Mouse (Mus musculus) left cerebral cortex, postnatal 10 days (tissue): ENCODE measurements at regions not wholly inside any gene's neighbourhood (a gene's known extent, or its start where the extent isn't known, plus 50 kb on each side); places are given as distances from the start of the nearest gene placed in this dataset.
A peak's percentile ranks its signal among the peaks of the same experiment; 100 is the strongest.

Experiments used
- DNase-seq, 2 experiments: peaks; one replicate each; pipeline ENCODE4 v3.0.0; 2021 to 2022; ENCODE audit warnings: low spot score in 2 of 2, mixed read lengths in 1 of 2; ENCODE audit errors: extremely low spot score in 1 of 2
- intact Hi-C: fragments of 180-260 bp; cut with DNase I; formaldehyde crosslinking; loops from one replicate; pipeline ENCODE4 v1.15.1; 2025

DNA sequence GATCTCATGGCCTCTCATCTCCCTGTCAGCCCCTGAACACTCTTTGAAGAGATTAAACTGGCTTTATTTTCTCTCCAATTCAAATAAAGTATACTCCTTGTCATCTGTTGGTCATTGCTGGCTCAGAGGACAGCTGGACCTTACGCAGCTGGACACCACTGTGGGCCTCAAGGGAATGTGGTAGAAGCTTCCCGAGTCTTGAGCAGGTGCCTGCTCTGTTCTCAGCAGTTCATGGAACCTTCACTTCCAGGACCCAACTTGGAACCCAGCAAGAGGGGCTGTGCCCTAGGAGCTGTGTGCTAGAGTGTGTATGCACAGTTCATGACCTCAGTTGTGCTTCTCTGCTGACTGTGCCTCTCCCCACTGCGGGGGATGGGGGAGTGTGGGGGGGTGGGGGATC, 185.2 kb upstream of the Sall1 start:
- intact Hi-C loops = no loop called here

DNA sequence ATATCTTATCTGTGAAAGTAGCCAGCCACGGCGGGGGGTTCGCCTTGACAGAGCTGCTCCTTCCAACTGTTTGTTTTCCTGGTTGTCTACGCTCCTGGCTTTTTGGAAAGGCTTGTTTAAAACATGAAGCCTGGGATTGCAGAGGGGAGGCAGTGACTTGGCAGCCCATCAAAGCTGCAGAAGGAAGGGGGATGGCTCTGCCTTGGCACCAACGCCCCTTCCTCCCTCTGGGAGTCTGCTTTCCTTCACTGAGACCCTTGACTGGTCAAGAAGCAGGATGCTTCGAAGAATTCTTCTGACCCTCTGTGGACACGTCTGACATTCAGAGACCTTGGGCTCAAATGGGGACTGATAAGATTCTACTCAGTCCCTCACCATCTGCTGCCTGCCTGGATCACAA, 176.9 kb upstream of the Sall1 start:
- intact Hi-C loops = no loop called here
- DNase-seq = peak; percentile 9 to 53

More for the DNA sequence above, 185.2 kb upstream of the Sall1 start:
- DNase-seq = no peak

DNA sequence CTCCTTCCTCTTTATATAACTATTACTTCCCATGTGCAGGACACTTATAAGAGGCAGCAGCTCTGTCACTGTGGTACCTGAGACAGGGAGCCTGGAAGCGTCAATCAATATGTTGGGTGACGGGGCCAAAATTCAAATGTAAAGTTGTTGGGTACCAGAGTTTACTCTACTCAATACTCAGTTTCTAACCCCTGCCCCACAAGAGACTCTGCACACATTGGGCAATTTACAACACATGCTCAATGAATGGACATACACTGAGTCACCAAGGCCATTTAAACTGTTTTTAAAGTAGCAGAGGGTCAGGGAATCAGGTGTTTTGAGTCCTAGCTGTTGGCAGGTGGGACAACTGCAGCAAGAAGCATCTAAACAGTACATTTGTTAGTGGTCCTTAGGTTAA, 176.4 kb upstream of the Sall1 start:
- DNase-seq = no peak
- intact Hi-C loops = no loop called here

DNA sequence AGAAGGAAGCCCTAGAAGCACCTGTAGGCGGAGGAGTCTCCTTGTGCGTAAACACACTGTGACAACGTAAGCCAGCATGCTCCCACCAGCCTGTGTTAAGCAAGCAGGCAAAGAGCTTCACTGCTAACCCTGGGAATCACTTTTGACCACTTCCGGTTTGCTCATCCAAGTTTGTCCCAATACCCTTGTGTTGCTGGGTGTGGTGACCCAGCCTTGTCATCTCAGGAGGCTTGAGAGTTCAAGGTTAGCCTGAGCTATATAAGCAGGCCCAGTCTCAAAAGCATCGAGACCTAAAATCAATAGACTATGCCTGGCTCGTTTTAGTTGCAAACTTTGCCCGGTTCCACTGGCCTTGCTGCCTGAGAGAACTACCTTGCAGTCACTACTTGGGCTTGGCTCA, 175.2 kb upstream of the Sall1 start:
- intact Hi-C loops = no loop called here
- no peak for DNase-seq

DNA sequence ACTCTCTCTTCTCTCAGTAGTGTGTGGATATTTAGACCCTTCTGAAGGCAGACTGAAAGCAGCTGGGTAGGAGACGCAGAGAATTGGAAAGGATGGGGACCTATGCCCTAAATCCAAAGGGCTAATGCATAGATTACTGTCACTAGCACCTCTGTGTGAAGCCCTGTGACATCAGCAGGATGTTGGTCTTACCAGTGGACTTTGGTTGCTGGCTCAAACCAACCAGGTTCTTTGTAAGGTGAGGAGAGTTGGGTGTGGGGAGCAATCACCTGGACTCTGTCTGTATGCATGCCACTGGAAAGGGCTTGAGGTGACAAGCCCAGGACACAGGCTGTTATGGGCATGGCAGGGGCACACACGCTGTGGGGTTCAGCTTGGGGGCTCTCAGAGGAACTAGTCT, 173.7 kb upstream of the Sall1 start:
- DNase-seq = no peak
- intact Hi-C loops = no loop called here

DNA sequence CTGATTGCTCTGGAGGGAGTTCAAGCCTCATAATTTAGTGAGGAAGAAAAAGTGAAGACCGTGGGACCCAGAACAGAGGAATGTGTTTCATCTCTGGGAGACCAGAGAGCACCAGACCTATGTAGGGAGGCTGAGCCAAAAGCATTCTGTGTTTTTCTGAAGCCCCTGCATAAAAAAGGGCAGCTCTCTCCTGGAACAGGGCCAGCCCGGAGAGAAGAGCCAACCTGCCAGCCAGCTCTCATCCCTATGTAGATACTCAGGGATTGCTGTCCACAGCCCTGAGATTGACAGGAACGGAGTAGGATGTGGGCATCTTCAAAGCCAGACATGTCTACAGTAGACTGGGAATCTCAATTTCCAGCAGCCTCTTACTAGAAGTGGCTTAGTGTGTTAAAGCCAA, 168.0 kb upstream of the Sall1 start:
- intact Hi-C loops = no loop called here
- no peak for DNase-seq

DNA sequence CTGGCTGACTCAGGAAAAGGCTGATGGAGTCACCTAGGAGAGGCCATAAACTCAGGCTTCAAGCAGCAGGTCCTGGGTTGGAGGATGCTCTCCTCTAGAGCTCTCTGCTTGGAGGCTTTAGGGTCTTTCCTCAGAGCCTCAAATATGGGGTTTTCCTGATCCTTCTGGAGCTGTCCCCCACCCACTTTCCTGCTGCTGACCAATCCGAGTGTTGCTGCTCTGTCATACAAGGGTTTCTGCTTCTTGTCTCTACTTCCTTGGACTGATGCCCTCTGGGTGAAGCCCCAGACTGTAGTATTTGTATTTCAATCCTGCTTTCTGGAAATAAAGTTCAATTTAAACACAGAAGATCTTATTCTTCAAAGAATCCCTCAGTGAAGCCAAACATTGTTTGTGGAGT, 166.7 kb upstream of the Sall1 start:
- intact Hi-C loops = no loop called here
- no peak for DNase-seq

DNA sequence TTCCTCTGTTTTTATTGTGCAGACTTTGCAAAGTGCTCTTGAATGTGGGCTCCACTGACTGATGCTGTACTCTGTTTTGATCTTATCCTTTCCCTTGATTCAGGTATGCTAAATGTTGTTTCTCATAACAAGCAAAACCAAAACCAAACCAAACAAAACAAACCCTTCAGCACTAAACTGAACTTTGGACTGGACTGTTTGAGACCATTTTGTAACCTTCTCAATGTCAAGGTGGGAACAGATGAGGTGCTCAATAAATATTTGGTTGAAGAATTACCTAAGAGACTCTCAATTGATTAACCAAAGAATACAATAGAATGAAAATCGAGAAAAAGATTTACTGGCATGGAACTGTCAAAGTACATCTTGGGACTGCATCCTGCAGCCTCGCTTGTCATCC, 163.9 kb upstream of the Sall1 start:
- intact Hi-C loops = no loop called here
- DNase-seq = no peak

DNA sequence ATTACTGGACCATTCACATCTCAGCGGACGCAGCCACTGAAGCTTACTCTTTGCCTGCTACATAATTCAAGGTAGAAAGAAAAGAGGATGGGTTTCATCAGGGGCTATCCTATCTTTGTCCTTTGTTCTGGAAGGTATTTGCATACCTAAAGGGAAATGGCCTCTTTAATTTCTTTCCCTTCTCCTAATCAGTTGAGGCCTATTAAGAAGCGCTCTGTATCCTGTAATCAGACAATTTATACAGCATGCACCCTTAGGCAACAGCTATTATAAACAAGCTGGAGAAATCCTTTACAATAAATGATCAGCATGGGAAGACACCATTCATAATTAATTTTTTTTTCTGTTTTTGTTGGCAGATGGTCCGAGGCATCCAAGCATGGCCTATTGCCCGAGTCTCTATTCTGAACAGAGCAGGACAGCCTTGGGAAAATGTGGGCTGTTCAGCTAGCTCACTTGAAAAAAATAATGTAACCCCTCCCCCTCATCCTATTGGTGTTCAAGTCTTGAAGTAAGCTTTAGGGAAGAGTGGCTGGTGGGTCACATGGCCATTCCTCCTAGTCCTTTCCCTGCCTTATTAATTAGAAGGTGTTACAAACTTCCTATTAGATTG, 158.6 kb upstream of the Sall1 start:
- DNase-seq = no peak
- intact Hi-C loops = no loop called here

DNA sequence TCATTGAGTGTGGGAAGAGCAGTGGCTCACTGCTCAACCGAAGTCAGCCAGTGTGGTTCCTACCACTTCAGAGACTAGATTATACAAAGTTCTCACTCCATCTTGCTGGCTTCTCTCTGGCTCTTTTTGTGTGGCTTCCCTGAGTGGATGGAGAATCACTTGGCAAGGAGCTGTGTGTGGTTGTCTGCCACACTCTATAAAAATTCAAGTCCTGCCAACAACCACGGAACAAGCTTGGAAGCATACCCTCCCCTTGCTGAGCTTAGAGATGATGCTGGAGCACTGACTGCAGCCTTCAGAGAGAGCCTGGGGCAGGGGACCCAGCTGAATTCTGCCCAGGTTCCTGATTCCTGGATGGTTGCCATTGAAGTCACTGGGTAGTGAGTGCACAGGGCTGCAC, 156.3 kb upstream of the Sall1 start:
- DNase-seq = peak in 1 of 2 experiments; percentile 25
- intact Hi-C loops = no loop called here

DNA sequence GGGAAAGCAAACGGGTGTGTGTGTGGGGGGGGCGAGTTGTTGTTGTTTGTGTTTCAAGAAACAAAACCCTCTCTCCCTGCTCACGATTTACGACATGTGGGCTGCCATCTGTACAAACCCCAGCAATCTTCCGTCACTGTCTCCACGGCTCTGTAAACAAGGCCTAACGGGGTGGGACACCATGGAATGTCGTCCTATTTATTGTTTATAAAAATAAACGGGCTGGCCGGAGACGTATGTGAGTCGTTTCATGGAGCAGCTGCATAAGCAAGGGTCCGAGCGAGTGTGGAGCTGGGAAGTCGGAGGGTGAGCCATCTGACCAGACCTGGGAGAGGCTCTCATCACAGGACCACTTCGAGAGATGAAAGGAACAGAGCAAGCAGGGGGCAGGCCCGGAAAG, 141.4 kb upstream of the Sall1 start:
- intact Hi-C loops = no loop called here
- peak in 1 of 2 experiments; percentile 45 for DNase-seq

DNA sequence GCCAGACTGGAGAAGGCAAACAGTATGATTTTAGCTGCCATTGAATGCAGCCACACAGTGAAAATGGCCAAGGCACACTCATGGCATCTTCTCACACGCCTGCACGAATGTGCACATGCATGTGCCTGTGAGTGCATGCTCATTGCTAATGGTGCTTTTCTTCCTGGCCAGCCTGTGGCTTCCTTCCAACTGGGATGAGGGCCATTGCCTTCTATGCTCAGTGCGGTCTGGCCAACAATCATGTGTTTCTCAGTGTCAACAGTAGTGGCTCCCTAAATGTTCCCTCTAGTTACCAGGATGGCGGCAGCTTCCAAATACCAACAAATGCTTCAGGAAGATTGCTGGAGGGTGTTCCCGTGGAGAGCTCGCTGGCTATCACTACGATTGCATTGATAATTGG, 131.7 kb upstream of the Sall1 start:
- DNase-seq = no peak
- intact Hi-C loops = no loop called here

DNA sequence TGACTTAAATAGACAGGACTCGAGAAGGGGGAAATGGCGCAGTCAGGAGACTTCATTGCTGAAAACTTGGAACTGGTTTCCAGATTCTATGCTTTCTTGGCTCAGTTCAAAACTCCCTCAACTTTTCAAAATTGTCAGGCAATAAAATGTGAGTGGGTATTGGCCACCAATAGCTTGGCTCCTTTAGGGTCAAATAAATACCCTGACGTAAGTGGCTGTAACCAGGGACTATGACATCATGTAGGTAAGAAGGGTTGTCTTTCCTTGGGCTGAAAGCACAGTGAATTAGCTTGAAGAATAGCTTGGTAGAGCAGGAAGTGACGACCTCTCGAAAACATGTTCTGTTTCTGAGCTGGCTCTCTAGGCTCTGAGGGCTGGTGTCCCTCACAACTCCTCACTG, 127.6 kb upstream of the Sall1 start:
- intact Hi-C loops = no loop called here

DNA sequence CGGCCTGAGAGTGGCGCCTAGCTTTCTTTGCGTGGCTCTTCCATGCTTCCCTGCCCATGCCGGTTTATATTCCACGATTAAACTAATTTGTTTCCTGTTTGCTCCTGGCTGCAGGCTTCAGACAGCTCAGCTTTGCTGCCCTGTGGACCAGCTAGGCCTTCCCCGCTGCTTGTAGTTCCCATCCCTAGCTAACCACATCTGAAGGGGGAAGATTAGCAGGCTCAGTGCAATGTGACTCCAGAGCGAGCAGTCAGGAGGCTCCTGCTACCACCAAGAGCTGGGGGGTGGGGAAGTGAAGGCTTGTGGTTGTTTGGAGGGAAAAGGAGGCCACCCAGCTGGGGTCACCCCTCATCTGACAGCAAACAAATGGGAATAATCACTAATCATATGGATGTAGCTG, 125.5 kb upstream of the Sall1 start:
- no peak for DNase-seq
- intact Hi-C loops = no loop called here

More for the DNA sequence above, 127.6 kb upstream of the Sall1 start:
- DNase-seq = no peak

DNA sequence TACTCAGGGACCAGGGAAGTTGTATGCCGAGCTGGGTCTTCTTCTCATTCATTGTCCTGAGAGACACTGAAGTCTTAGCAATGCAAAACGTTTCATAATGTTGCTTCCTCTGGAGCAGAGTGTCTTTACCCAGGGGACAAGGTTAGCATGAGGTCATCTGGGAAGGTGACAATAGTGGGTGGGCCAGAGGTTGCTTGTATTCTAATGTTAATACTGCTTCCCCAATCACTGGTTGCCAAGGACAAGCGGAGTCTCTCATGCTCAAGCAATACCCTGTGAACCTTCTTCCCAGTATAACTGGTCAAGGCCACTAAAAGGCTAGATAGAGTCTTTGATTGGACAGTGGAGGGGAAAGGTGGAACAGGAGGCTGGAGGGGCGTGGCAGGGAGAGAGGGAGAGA, 123.1 kb upstream of the Sall1 start:
- DNase-seq = no peak
- intact Hi-C loops = no loop called here

DNA sequence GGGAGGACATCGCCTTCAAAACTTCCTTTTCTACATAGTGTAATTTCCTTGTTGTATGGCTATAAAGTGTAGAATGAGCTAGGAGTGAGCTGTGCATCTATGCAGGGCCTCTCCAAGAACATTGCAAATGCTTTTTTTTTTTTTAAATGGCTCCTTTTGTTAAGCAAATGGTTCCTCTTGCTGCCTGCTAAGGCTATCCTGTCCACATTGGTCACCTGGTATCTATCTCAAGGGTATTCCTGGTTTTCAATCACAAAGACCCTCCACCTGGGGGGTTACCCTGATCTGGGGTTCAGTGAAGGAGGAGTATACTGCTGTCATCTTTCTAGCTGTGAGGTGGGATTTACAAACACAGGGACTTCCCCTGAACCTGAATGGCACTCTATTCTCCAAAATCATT, 112.9 kb upstream of the Sall1 start:
- no peak for DNase-seq
- intact Hi-C loops = no loop called here

DNA sequence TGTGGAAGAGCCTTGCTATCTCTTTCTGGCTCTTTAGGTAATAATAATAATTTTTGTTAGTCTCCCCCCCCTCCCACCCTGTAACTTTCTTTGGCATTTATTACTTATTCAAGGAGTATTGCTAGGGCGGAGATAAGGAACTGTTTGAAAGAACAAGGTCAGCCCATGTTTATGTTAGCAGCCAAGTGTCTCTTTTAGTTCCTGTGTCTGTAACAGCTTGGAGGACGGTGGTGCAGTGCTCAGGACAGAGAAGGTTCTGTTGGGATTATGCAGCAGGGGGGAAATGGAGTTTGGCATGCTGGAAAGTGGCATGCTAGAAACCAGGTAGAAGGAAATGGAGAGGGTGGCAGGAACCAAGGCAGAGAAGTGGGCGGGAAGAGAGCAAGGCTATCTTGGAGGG, 109.6 kb upstream of the Sall1 start:
- intact Hi-C loops = no loop called here
- DNase-seq = no peak

DNA sequence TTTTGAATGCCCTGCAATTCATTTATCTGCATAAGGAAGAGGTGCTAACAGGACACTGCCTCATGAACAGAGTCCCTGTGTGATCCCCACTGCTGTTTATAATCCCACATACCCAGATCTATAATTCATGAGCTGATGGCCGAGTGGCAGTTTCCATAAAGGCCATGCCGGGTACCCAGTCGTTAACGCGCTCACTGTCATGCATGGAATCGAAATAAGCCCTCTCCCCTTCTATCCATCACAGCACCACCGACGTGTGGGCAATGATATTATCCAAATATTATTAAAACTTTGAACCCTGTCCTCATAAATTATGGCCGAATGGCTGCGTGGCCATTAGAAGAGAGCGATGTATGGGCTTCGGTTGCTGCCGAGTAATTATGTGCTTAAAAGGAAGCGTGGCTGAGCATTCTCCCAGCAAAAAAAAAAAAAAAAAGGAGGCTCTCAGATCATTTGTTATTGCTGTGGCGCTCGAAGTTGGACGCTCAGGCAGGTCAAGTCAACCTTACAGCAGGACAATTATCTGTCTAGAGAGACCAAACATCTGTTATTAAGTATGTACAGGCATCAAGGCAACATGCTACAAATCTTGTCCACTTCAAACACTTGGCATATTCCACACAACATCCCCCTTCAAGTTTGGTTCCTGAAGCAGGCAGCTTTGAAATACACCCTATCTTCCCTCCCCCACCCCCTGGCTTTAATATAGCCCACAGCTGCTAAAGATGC, 109.1 kb upstream of the Sall1 start:
- intact Hi-C loops = no loop called here
- no peak for DNase-seq

DNA sequence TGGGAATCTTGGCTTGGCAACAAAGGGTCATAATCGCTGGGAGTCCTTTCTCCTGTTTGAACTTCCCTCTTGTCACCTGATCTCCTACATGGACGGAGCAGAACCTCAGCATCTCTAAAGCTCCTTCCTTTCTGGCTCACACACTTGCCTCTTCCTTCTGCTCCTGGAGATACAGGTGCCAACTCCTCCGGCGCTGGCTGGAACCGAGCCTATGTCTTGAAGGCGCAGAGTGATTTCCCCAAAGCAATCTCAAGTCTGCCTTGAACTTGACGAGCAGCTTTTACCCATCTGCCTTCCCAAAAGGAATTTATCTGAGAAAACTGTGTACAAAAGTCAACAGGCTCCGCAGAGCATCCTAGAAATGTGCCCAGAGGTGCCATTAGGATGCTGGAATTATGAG, 108.4 kb upstream of the Sall1 start:
- intact Hi-C loops = no loop called here
- DNase-seq = no peak

DNA sequence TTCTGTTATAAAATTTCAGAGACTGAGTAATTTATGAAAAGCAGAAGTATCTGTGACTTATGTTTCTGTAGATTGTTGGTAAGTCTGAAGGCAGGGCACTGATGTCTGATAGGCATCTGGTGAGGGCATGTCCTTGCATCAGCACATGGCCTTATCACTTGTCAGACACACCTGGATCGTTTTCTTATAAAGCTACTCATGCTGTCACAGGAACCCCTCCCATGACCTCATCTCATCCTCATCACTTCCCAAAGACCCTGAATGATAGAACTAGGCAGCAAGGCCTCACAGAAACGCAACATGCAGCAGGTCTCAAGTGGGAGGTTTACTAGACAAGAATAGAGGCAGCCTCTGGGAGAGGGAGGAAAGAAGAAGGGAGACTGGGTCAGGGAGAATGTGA, 107.0 kb upstream of the Sall1 start:
- intact Hi-C loops = no loop called here
- no peak for DNase-seq
